Mouse (Mus musculus): ENCODE measurements at regions not wholly inside any gene's neighbourhood (a gene's known extent, or its start where the extent isn't known, plus 50 kb on each side); places are given as distances from the start of the nearest gene placed in this dataset.
A peak's percentile ranks its signal among the peaks of the same experiment; 100 is the strongest.

DNA sequence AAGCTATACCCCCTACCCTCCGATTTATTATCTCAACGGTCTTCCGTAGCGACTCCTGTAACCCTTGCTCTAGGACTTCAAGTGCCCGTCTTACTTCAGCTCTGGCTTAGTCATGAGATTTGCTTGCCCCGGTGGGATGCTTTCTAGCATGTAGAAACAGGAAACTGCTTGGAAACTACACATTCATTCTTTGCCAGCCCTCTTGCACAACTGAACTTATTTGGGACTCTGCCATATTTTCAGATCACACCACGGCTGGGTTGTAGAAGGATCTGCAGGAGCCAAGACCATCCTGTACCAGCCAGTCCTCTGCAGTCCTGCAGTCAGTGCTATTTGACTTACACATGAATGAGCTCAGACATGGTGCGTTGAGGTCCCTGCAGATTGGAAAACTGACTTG lies 110.9 kb upstream of the Habp2 start:
- no peak for DNase-seq (ENCODE audit: low spot score in 2 of 2)

DNA sequence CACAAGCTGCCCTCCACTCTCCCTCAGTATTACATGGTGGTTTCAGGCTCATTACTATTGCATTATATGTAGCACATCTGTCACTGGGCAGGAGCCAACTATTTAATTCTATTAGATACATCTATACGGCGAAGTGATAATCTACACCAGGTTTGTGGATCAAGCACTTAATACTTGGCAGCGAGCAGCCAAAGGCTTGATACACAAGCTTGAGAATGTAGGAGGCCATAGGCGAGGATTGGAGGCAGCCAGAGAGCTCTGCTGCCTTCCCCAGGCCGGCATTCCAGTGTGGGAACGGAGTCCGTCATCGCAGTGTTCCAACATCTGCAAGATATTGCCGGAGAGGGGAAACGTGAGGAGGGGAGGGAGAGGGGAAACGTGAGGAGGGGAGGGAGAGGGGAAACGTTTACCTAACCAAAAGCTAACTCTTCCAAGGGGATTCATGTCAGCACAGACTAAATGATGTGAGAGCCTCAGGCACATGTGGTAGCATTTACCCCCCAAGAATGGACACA lies 109.6 kb upstream of the Habp2 start:
- no peak for DNase-seq (ENCODE audit: low spot score in 2 of 2)

DNA sequence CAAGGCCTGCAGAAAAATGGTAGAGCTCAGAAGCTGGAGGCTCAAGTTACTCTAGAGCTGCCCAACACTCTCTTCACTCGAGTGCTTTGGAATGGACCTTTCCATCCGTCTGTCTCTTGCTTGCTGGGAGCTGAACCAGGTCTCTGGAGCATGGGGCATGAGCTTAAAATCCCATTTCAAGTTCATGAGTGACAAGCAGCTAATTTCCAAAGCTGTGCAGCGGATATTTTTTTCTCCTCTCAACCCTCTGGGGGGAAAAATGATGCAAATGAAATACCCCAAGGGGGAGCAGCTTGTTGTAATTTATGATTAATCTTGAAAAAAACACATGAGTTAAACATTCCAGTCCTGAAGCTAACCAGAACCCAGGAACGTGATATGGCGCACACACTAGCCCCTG lies 101.2 kb upstream of the Habp2 start:
- DNase-seq (ENCODE audit: low spot score in 2 of 2): no peak

DNA sequence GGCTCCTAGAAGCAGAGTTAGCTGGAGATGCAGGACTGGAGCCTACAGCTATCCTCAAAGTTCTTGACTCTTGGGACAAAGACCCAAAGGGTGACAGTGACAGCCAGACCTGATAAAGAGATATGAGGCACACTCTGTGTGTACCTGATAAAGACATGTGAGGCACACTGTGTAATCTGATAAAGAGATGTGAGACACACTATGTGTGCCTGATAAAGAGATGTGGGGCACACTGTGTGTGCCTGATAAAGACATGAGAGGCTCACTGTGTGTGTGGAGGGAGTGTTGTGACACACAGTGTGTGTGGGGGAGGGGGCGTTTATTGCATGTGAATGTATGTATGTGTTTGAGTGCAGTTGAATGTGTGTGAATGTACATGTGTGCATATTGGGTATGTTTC lies 97.8 kb upstream of the Habp2 start:
- DNase-seq (ENCODE audit: low spot score in 2 of 2): no peak

DNA sequence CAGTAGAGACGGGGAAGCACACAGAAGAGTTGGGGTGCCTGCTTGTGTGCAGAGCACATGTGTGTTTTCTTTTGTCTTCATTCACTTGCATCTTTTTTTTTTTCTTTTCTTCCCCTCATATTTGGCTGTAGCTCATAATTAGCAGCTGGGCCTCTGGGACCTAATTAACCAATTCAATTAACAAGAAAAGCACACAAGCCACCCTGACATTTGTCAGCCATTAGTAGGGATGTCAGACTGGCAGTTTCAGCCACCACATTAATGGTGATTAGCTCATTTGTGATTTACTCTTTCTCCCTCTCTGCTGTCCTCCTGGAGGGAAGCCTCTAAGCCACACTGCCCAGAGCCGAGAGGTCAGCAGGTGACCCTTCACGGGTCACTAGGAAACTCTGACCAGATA lies 96.7 kb upstream of the Habp2 start:
- peak in 1 of 2 experiments; percentile 5 for DNase-seq (ENCODE audit: low spot score in 2 of 2)

DNA sequence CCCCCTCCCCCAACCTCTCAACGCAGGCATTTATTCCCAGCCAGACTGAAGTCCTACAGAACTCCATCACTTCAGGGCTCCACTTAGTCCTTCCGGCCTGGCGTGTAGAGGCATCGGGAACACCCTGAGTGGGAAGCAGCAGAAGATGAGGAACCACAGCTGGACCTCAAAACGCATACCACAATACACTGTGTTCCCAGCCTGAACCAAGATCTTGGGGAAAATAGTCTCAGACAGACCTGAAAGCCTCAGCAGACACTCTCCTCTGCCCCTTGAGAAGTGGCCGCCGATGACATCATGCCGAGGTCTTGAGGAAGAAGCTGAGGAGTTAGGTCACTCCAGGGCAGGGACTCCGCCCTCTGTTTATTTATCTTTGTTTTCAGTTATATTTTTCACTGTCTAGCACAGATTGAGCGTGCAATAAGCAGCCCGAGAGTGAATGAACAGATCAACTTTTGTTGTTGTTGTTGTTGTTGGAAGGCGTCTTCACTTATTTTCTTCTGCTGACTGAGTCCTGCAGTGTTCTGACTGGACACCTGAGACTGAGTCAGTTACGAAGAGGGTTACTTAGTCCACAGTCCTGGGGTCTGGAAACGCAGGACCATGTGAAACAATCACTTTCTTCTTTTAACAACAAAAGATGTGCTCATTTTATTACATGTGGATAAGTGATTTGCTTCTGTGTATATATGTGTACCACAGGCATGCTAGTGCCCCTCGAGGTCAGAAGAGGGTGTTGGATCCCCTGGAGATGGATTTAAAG lies 88.3 kb upstream of the Habp2 start:
- DNase-seq (ENCODE audit: low spot score in 2 of 2): no peak

DNA sequence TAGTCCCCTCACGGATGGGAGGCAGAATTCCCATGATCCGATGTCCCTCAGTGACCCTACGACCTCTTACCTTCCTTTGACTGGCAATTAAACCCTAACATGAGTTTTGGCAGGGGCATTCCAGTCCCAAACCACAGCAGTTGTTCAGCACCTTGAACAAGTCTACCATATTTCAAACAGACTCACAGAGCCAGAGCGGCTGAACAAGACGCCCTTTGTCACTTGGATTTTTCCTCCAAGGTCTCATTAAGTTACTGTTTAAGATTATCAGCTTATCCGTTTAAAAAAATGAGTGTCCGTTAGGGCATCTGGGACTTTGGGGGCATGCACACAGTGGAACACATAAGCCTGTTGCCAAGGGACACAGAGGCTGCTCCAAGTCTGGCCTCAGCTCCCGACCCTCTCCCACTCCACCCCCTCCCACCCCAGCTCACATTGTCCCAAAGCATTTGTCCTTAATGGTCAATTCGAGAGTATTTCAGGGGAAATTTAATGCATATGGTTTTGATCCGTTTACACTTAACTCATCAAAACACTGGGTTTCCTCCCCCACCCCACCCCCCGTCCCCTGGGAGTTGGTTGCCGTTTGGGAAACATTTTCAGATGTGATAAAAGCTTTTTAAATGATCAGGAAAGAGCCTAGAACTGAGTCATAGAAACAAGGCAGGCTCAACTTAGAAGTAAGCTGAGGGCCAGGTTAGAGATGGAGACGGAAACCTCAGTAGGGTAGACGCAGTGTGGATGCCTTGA lies 87.4 kb upstream of the Habp2 start:
- no peak for DNase-seq (ENCODE audit: low spot score in 2 of 2)

DNA sequence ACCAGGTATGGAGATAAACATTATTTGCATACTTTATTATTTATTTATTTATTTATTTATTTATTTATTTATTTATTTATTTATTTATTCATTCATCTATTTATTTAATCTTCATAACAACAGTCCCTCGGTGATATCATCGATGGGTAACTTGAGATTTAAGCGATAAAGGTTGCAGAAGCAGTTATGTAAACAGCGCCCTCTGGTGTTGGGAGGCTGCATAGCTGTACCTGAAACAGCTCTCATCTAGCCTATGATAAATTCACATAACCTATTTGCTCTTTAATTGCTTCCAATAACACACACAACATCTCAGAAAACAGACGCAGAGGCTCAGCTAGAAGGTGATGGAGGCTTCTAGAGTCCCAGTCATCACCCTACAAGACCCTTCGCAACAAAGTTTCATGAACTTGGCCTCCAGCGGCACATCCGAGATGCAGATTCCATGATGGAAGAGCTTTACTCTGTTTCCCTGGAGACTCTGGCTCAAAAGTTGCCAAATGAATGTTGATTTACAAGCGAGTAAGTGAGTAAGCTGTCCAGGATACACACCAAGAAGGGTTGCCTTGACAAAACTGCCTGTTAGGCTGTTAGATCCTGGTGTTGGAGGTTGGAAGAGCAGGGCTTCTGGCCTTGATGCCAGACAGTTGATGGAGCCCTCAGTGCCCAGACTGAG lies 85.8 kb upstream of the Habp2 start:
- no peak for DNase-seq (ENCODE audit: low spot score in 2 of 2)

DNA sequence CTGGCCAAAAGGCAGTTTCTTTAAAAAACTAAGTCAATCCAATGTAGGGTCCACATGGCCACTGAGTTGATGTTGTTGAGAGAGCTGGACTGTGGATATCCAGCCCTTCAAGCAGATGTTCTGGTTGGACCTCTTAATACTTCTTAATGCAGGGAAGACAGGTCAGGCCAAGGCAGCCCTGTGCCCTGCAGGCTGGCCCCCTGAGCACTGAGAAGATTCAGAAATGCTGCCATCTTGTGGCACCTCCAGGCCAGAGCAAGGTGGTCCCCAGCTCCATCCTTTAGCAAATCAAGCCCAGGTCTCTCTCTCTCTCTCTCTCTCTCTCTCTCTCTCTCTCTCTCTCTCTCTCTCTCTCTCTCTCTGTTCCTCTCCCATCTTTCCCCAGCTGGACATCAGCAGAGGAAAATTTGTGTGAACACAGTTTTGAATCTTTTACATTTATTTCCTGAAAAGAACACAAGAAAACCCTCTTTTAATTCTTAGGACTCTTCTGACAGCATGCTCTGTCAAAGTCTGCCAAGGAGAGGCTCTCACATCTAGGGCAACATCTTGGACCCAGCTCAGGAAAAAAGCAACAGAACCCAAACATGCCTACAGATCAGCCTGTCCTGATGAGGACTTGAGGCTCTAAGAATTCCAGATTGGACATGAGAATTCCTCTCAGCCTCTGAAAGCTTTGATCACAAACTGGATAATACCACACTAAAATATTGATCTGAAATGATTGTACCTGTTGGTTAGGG lies 85.0 kb upstream of the Habp2 start:
- peak in 1 of 2 experiments; percentile 13 for DNase-seq (ENCODE audit: low spot score in 2 of 2)

DNA sequence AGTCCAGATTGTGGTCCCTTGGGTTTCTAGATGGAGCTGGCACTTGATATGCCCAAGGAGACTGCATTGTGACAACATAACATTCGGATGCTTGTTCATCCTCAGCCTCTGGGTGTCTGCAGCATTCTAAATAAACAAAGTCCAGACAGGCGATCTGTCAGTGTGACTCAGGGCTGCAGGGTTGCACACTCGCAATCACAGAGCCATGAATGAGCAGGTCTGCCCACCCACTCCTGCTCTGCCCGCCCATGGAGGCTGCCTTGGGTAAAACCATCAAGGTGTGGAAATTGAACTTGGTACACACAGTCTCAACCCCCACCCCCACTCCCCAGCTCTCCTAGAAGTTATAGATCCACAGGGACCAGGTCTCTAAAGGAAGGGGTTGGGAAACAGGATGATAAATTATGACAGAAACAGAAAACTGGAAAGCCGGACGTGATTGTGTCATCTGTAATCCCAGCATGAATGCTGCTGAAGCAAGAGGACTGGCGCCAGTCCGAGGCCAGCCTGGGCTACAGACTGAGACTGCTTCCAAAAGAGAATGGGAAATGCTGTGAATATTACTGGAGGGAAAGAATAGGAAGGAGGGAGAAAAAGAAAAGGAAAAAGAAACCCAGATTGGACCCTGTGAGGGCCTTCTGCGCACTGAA lies 84.3 kb upstream of the Habp2 start:
- DNase-seq (ENCODE audit: low spot score in 2 of 2): no peak

DNA sequence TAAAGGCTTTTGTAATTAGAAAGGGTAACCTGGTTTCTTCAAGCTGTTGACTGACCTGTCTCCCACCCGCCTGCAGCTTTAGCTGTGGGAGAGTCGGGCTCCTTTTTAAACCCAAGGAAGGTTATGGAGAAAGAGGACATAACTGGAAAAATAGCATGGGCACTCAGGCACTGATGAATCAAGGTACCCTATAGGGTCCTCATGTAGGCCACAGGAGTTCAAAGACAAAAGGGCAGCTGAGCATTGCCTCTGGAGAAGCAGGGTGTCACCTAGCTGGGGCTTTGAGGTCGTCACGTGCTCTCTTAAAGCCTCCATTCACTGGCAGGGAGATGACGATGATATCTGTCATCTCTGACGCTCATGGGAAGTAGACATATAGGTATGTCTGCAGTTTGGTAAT lies 68.4 kb upstream of the Habp2 start:
- DNase-seq (ENCODE audit: low spot score in 2 of 2): no peak

DNA sequence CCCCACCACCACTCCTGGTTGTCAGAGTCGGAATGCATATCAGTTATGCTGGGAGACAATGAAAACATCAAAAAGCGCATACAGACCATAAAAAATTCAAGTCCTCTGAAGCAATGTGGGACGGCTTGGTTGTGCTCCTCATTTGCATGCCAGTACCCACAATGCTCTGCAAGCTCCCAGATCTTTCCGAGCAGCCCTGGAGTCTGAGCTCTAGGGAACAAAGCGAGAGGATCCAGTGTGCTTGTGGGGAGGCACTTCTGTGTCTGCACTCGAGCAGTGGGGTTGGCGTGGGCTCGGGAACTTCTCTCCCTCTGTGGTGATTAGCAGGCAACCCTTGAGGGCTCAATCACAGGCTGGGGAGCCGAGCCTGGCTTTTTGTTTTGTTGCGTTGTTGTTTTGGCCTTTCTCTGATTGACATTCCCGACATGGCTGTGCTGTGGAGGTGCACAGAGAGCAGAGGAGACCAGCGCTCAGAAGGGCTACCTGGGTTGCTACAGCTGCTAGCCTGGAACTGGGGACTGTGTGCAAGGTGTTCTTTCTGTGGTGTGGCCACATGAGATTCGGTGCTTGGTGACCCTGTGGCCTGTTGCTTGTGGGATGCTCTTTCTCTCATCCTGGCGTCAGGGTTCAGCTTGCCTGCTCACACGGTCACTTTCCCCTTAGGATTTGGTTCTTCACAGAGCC lies 66.1 kb upstream of the Habp2 start:
- DNase-seq (ENCODE audit: low spot score in 2 of 2): no peak

DNA sequence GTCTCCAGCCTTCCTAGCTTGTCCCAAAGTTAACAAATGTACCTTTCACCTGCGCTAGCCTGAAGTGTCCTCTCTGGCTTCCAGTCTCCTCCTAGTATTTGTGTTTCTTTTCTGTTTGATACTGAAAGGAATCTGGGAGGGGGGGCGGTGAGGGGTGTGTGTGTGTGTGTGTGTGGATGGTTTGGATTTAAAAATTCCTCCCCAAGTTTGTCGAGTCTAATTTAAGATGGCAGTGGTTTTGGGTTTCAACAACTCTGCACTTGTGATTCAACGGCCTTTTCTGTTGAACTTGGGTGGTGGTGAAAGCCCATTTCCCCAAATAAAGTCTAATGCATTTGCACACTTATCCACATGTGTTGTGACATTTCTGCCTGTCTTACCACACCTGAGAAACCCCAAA lies 64.4 kb upstream of the Habp2 start:
- DNase-seq (ENCODE audit: low spot score in 2 of 2): no peak

DNA sequence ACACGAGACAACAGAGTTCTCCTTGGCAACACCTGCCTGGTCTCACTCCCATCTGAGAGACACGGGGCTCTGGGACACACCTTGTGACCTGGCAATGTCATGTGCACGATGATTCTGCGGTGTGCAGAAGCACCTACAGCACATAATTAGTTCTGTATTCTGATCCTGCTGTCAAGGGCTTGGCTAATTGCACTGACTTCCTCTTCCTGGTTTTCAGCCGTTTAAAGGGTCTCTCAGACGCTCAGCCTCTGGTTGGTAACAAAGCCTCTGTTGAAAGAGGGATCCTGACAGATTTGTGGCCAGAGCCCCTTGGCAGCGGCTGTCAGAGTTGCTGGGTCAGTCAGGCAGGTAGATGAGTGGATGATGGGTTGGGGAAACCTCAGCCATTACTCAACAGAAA lies 61.9 kb upstream of the Habp2 start:
- DNase-seq (ENCODE audit: low spot score in 2 of 2): no peak

DNA sequence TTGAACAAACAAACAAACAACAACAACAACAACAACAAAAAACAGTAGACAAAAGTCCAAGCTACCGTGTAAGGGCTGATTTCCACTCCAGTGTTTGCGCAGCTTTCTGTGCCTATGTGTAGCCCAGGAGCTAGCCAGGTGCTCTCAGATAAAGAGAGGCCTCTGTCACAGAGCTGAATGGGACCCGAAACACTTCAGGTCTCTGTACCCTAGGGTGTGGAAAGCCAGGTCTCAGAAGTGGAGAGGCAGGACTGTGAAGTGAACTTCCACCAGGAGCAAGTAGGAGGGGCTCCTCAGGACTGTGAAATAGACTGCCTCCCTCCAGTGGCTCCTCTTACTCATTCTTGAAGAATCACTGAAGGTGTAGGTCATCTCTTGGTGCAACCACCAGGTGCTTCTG lies 61.4 kb upstream of the Habp2 start:
- DNase-seq (ENCODE audit: low spot score in 2 of 2): no peak

DNA sequence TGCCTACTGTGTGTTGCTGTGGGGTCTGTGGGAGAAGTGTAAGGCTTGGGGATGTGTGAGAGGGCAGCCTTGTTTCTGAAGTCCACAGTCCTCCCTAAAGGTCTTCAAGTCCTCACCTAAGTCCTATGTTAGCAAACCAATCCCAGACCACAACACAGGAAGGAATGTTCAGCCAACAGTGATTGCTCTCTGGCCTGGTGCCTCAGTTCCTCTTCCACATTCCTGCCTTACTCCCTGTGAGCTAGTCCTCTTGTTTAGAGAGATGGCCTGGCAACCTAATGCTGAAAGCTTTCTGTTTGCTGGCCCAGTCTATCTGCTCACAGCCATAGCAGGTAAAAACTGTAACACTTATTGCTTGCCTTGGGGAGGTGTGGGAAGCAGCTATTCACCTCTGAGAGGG lies 58.4 kb upstream of the Habp2 start:
- no peak for DNase-seq (ENCODE audit: low spot score in 2 of 2)

DNA sequence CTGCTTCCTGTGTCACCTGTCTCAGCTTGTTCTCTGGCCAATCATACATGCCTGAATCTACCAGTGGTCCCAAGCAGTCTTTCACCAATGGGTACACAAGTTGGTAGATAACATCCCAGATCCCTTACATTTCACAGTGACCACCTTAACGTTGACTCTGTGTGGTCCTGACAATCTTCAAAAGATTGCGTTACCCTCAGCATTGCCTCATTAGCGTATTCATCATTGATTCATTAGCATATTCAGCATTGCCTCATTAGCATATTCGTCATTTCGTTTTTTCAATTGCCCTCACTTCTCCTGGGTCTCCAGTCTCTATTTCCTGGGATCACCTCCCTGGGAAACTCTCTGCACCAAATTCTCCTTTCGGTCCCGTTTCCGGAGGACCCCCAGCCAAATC lies 55.5 kb upstream of the Habp2 start:
- no peak for DNase-seq (ENCODE audit: low spot score in 2 of 2)

DNA sequence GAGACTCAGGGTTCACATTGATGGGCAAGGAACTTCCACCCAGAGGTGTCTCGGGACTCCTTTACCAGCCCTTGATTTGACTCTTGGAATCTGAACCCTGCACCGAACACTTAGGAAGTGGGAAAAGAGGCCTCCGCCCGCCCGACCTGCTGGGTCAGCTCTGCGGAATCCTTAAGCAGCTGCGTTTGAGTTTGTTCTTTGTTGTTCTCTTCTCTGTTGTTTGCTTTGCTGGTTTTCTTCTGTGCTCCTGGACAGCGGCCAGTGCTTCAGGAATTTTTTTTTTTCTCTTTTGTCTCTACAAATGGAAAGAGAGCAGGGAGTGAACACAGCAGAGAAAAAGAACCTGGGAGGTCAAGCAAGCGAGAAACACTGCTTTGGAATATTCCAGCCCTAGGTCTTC lies 55.1 kb upstream of the Habp2 start:
- peak in 1 of 2 experiments; percentile 10 for DNase-seq (ENCODE audit: low spot score in 2 of 2)

DNA sequence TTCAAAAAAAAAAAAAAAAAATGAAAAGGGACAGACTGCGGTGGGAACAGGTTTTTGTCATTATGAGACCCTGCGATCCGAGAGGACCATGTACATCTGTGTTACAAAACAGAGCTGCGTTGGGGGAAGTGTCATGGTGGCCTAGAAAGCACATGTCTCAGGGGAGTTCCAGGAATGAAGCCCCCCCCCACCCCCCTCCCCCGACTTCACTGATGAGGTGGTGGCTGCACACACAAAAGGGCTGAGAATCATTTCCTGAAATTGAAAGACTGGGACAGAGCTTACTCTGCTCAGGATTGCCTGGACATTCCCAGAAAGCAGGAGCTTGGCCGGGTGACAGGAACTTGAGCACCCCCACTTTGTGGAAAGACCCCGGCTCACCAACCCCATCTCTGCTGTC lies 54.7 kb upstream of the Habp2 start:
- no peak for DNase-seq (ENCODE audit: low spot score in 2 of 2)

DNA sequence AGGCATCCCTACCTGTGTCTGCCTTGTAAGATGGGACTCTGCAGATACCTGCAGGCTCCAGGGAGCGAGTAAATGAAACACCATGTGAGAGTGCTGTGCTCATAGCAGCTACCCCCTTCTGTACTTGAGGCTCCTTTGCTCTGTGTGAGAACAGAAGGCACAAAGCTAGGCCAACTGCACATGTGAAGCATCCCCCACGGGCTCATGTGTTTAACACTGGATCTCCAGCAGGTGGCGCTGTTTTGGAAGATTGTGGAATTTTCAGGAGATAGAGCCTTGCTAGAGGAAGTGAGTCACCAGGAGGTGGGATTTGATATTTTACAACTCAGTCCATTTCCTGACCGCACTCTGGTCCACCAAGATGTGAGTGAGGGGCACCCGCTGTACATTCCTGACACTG lies 54.0 kb upstream of the Habp2 start:
- DNase-seq (ENCODE audit: low spot score in 2 of 2): no peak
